ENCODE assay signal across 8 mouse cellular contexts in genomic region chr9:45042947-45043346, GRCm38 (mm10). TPM values are rescaled to one million over a fixed set of nuclear protein-coding genes. Genes with fewer than 3 reads are reported as not detected.
DNase-seq lines count a peak whose midpoint lies in the region; ATAC-seq and TF ChIP-seq lines count a peak whose summit lies in the region.

No protein-coding gene starts in this region.

- peaks cover 67% of the 10 kb centered on the region for H3K27me3 ChIP-seq in forebrain, embryonic 10.5 days (ENCODE audit: poor library complexity, severe bottlenecking)
- H3K27me3 ChIP-seq in forebrain, embryonic 16.5 days (replicated peaks; ENCODE audit: control insufficient read depth, insufficient read depth, low read length) = peaks cover 49% of the 10 kb centered on the region
- no peaks in the 10 kb centered on the region for H3K27me3 ChIP-seq in stomach, postnatal 0 days (ENCODE audit: control insufficient read depth, insufficient read depth, low read length)

- H3K9me3 ChIP-seq in forebrain, embryonic 10.5 days = no peaks in the 10 kb centered on the region
- H3K9me3 ChIP-seq in forebrain, embryonic 16.5 days (ENCODE audit: control insufficient read depth, low read length) = no peaks in the 10 kb centered on the region
- H3K9me3 ChIP-seq in stomach, postnatal 0 days (ENCODE audit: control insufficient read depth, low read length) = no peaks in the 10 kb centered on the region

- H3K27ac ChIP-seq in forebrain, embryonic 10.5 days = no peak overlapping the region
- H3K27ac ChIP-seq in forebrain, embryonic 16.5 days (ENCODE audit: low read length) = no peak overlapping the region
- H3K27ac ChIP-seq in stomach, postnatal 0 days (replicated peaks) = peak overlapping the region; percentile 90

- DNase-seq in forebrain, embryonic 10.5 days (ENCODE audit: extremely low spot score, low spot score) = peak; percentile 27
- peak; percentile 37 for DNase-seq in urinary bladder, adult 2 months (ENCODE audit: low spot score)
- no peak for DNase-seq in urinary bladder, postnatal 4 days (ENCODE audit: low spot score in 2 of 2)
- DNase-seq in kidney, postnatal 4 days = peak; percentile 43 to 63
- peak; percentile 51 for DNase-seq in stomach, postnatal 0 days (ENCODE audit: low spot score)
- DNase-seq in frontal cortex, postnatal 10 days (ENCODE audit: low spot score in 2 of 2) = no peak

- H3K9ac ChIP-seq in forebrain, embryonic 16.5 days (replicated peaks; ENCODE audit: low read depth, low read length) = no peak overlapping the region
- H3K9ac ChIP-seq in stomach, postnatal 0 days (ENCODE audit: low read length) = peak overlapping the region; percentile 63

- H3K4me2 ChIP-seq in forebrain, embryonic 16.5 days (ENCODE audit: low read length) = no peak overlapping the region
- H3K4me2 ChIP-seq in stomach, postnatal 0 days (replicated peaks; ENCODE audit: low read depth) = peak overlapping the region; percentile 55

- peaks cover 31% of the 10 kb centered on the region for H3K4me1 ChIP-seq in forebrain, embryonic 10.5 days
- H3K4me1 ChIP-seq in forebrain, embryonic 16.5 days (replicated peaks; ENCODE audit: control insufficient read depth, insufficient read depth, low read length) = no peaks in the 10 kb centered on the region
- H3K4me1 ChIP-seq in stomach, postnatal 0 days (replicated peaks; ENCODE audit: control insufficient read depth, insufficient read depth) = no peaks in the 10 kb centered on the region

- H3K4me3 ChIP-seq in forebrain, embryonic 10.5 days = peak overlapping the region; percentile 44
- H3K4me3 ChIP-seq in forebrain, embryonic 16.5 days (replicated peaks; ENCODE audit: low read length) = no peak overlapping the region
- H3K4me3 ChIP-seq in stomach, postnatal 0 days (ENCODE audit: low read depth, low read length) = peak overlapping the region; percentile 45

- 0% methylated on average over 10 of the region's 10 CpGs for WGBS in forebrain, embryonic 10.5 days
- WGBS in forebrain, embryonic 16.5 days = under 1% methylated on average over 10 of the region's 10 CpGs
- WGBS in stomach, postnatal 0 days = 3% methylated on average over 10 of the region's 10 CpGs

- TF ChIP-seq CTCF in stomach, postnatal 0 days (IDR thresholded peaks at IDR 0.05; ENCODE audit: low read depth) = no peak

- no peak for TF ChIP-seq EP300 in stomach, postnatal 0 days (optimal IDR thresholded peaks at IDR 0.05)

- ATAC-seq in forebrain, embryonic 16.5 days = no peak
- no peak for ATAC-seq in stomach, postnatal 0 days (ENCODE audit: low FRiP score, low TSS enrichment)
- ATAC-seq in activated CD4-positive, CD25-positive, alpha-beta regulatory T cell, adult 4 months = no peak

- H3K36me3 ChIP-seq in forebrain, embryonic 10.5 days (replicated peaks) = no peaks in the 10 kb centered on the region
- H3K36me3 ChIP-seq in forebrain, embryonic 16.5 days (ENCODE audit: control insufficient read depth, insufficient read depth) = no peaks in the 10 kb centered on the region
- H3K36me3 ChIP-seq in stomach, postnatal 0 days (ENCODE audit: control insufficient read depth, insufficient read depth, low read length) = no peaks in the 10 kb centered on the region

RNA-seq across cellular contexts. Expression of gene Mpzl2, which starts 3.3 kb away (rescaled TPM):
- 3.2 and 3.5 TPM in 2 replicates for polyA plus RNA-seq in forebrain, embryonic 10.5 days (2016; fragmentation: Nextera tagmentation; extraction: Ambion mirVana)
- polyA plus RNA-seq in forebrain, embryonic 16.5 days (2015; fragmentation: Nextera tagmentation; extraction: Ambion mirVana) = 0.38 and 0.96 TPM in 2 replicates
- polyA plus RNA-seq in urinary bladder, adult 2 months (2012; rRNA removed) = 53.5 and 62.3 TPM in 2 replicates
- 38.1 and 45.4 TPM in 2 replicates for polyA plus RNA-seq in stomach, postnatal 0 days (2015; fragmentation: Nextera tagmentation; extraction: Ambion mirVana)
- not detected for polyA plus RNA-seq in activated CD4-positive, CD25-positive, alpha-beta regulatory T cell, adult 4 months (2017; shearing (Covaris generic))

RNA-seq across cellular contexts. Expression of gene Mpzl3, which starts 12.0 kb away (rescaled TPM):
- polyA plus RNA-seq in forebrain, embryonic 10.5 days (2016; fragmentation: Nextera tagmentation; extraction: Ambion mirVana) = 2.3 and 2.7 TPM in 2 replicates
- 1.0 and 1.2 TPM in 2 replicates for polyA plus RNA-seq in forebrain, embryonic 16.5 days (2015; fragmentation: Nextera tagmentation; extraction: Ambion mirVana)
- 11.0 and 11.4 TPM in 2 replicates for polyA plus RNA-seq in urinary bladder, adult 2 months (2012; rRNA removed)
- polyA plus RNA-seq in stomach, postnatal 0 days (2015; fragmentation: Nextera tagmentation; extraction: Ambion mirVana) = 30.8 and 31.6 TPM in 2 replicates
- polyA plus RNA-seq in activated CD4-positive, CD25-positive, alpha-beta regulatory T cell, adult 4 months (2017; shearing (Covaris generic)) = 10 to 100 TPM; 10.2 to 11.9 TPM

RNA-seq across cellular contexts. Expression of gene Cd3e, which starts 33.5 kb away (rescaled TPM):
- polyA plus RNA-seq in forebrain, embryonic 10.5 days (2016; fragmentation: Nextera tagmentation; extraction: Ambion mirVana) = not detected in 2 replicates
- not detected in 2 replicates for polyA plus RNA-seq in forebrain, embryonic 16.5 days (2015; fragmentation: Nextera tagmentation; extraction: Ambion mirVana)
- polyA plus RNA-seq in urinary bladder, adult 2 months (2012; rRNA removed) = 0.94 and 0.98 TPM in 2 replicates
- polyA plus RNA-seq in stomach, postnatal 0 days (2015; fragmentation: Nextera tagmentation; extraction: Ambion mirVana) = 0.18 TPM in 1 of 2 replicates, not detected in the other
- polyA plus RNA-seq in activated CD4-positive, CD25-positive, alpha-beta regulatory T cell, adult 4 months (2017; shearing (Covaris generic)) = 1,000 to 10,000 TPM in 1 of 2 experiments, 100 to 1,000 TPM in 1; 791 to 1,491 TPM

RNA-seq across cellular contexts. Expression of gene Jaml, which starts 36.0 kb away (rescaled TPM):
- polyA plus RNA-seq in forebrain, embryonic 10.5 days (2016; fragmentation: Nextera tagmentation; extraction: Ambion mirVana) = 0.52 and 0.54 TPM in 2 replicates
- 0.34 and 0.61 TPM in 2 replicates for polyA plus RNA-seq in forebrain, embryonic 16.5 days (2015; fragmentation: Nextera tagmentation; extraction: Ambion mirVana)
- polyA plus RNA-seq in urinary bladder, adult 2 months (2012; rRNA removed) = 1.4 and 1.5 TPM in 2 replicates
- polyA plus RNA-seq in stomach, postnatal 0 days (2015; fragmentation: Nextera tagmentation; extraction: Ambion mirVana) = 3.4 and 3.5 TPM in 2 replicates
- polyA plus RNA-seq in activated CD4-positive, CD25-positive, alpha-beta regulatory T cell, adult 4 months (2017; shearing (Covaris generic)) = 10 to 100 TPM in 1 of 2 experiments, 1 to 10 TPM in 1; 8.3 to 19.6 TPM

Comparison
In these comparisons a context has a peak if more than half of its experiments do, and no peak if none do; other contexts are left out.
1. DNase-seq: peak in forebrain, embryonic 10.5 days (single experiment), urinary bladder, adult 2 months (single experiment), kidney, postnatal 4 days (2 of 2) and stomach, postnatal 0 days (single experiment); none in urinary bladder, postnatal 4 days (0 of 2) and frontal cortex, postnatal 10 days (0 of 2).
2. RNA of gene Cd3e, which starts 33.5 kb away (polyA plus RNA-seq): 791 to 1,491 TPM in activated CD4-positive, CD25-positive, alpha-beta regulatory T cell, adult 4 months; 0.94 to 0.98 TPM in urinary bladder, adult 2 months, 0.18 TPM in stomach, postnatal 0 days, not detected in forebrain, embryonic 10.5 days and not detected in forebrain, embryonic 16.5 days; every median in the first group is over 100 times any median in the second.